Mouse (Mus musculus) adrenal gland, postnatal 10 days (tissue): ENCODE measurements around the gene Fgfr2. TPM values are rescaled to one million over a fixed set of nuclear protein-coding genes. Genes with fewer than 3 reads are reported as not detected.
"Not testable (repeated sequence)": the region's sequence is repeated elsewhere in the genome, so short reads cannot be mapped to it uniquely, and the experiment has no call there.

Experiments
- DNase-seq: peaks from one replicate; pipeline ENCODE4 v3.0.0; 2021; ENCODE audit warnings: mixed read lengths
- total RNA-seq, 2 experiments: library from RNA; stranded (reverse); gene quantifications; 2 replicates each; pipeline ENCODE4 v1.2.3; 2021

Gene Fgfr2
- total RNA-seq, 2 experiments from 2014 or later = 128 to 169 TPM

GRCm38 (mm10) chr7:130166190-130166589 lies 2957.0 kb downstream of the Fgfr2 start:
- DNase-seq = peak; percentile 43

DNA sequence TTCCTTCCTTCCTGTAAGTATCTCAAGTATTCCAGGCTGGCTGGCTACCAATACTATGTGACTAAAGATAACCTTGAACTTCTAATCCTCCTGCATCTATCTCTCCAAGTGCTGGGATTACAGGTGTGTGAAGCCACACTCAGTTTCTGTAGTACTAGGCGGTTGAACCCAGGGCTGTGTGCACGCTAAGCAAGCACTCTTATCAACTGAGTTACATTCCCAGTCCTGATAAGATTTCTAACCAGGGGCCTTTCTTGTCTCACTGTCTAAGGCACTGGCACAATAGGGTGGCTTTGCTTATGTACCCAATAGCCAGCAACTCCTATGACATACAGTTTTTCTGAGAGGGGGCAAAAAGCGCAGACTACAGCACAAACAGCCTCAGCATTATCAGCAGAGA lies 2957.7 kb downstream of the Fgfr2 start:
- DNase-seq = no peak

DNA sequence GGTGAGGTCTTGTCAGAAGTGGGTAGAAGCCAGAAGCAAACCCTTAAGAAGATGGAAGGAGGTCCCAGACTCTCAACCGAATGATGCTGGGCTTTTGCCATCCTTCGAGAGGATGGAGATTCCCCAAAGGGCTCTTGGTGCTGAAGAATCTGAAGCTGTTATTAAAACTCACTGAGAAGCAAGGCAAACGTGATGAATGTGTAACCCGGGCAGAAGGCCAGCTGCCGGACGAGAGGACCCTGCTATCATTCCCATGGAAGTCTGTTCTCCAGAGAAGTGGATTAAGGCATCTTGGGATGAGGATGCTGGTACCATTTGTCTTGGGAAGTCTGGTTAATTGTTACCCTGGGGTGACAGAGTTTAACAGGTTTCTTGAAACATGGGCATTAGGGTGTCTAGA lies 2960.4 kb downstream of the Fgfr2 start:
- DNase-seq = peak; percentile 30

- no peak for DNase-seq
Measured at GRCm38 (mm10) chr7:130161581-130161980, 2961.6 kb downstream of the Fgfr2 start.

- DNase-seq = peak; percentile 43
Measured at GRCm38 (mm10) chr7:130158845-130159244, 2964.3 kb downstream of the Fgfr2 start.

DNA sequence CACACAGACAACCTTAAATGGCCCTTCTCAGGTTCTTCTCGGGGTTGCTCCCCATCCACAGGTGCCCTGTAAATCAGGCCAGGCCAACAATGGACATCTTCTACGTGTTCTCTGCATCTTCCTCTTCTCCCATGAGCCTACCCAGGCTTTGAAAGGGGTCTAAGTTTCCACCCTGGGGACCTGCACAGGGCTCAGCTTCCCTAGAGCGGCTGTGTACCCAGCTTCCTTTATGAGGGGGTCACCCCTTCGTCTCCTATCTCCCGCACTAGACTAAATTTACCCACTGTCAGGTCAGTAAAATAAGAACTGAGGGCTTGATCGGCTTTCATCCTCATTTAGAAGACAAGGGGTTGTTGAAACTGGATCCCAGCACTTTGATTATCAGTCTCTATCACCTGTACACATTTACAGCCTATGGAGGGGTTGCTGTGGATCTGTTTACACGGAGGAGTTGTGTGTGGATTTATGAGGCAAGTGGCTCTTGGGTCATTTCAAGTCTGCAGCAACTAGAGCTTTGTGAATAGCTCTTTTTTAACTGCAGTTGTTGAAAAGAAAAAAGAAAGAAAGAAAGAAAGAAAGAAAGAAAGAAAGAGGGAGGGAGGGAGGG lies 2969.7 kb downstream of the Fgfr2 start:
- no peak for DNase-seq

DNA sequence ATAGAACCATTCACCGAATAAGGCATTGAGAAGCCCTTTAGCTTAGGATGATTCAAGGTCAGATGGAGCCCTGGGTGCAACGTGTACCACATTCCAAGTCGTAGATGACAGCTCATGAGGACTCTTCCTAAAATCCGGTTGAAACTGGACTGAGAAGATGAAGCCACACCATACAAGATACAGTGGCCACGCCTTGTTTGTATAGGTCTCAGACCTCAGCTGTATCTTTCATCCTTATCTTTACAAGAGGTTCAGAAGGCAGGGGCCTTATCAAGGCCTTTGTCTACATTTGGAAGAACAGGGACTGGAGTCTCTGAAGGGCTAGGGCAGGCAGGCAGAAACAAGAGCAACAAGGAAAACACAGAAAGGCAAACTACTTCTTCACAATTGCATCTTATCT lies 2974.2 kb downstream of the Fgfr2 start:
- DNase-seq = no peak

DNA sequence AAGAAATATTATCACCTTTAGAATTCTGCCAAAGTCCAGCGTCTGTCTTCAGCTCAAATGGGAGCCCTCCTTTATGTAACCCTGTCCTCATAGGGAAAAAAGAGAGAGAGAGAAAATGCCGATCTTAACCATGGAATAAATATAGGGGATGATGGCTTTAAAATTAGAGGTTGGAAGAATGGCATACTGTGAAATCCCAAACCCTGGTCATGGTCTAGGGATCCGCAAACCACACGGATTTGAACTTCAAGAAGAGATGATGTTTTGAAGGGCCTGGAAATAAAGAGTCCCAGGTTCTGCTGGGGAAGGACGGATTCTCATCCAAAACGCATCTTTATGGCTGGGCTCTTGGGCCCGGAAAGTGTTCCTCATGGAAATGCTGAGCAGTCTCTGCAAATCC lies 2975.9 kb downstream of the Fgfr2 start:
- DNase-seq = no peak

DNA sequence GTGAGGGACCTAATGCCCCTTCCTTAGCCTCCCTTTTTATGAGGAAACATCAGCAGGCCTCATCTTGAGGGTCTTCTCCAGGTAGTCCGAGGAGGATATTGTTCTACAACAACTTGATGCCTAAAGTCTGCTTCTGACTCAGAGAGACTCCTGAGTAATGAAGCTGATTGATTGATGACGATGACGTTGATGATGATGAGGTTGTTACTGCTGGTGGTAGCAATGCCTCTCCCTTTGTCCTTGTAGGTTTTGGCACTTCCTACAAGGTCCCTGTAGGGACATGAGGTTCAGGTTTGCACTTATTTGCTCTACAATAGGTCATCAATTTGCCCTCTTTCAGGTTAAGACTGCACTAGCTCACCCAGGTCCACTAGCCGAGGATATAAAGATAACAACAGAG lies 2977.9 kb downstream of the Fgfr2 start:
- DNase-seq = no peak

DNA sequence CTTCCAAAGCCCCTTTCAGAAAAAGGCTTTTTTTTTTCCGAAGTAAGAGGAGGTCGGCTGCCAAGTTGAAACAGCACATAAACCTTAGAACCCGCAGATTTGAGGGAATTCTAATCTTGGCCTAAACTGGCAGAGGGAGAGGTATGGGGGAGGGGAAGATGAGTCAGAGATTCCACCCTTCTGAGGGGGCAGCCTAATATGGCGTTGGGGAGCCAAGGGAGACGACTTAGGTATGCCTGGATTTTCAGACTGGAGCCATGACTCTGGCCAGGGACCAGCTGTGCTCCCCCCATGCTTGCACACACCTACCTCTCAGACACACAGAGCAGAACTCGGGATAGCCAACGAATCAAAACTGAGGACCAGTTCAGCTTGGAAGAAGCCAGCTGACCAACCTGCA lies 2979.8 kb downstream of the Fgfr2 start:
- DNase-seq = no peak

DNA sequence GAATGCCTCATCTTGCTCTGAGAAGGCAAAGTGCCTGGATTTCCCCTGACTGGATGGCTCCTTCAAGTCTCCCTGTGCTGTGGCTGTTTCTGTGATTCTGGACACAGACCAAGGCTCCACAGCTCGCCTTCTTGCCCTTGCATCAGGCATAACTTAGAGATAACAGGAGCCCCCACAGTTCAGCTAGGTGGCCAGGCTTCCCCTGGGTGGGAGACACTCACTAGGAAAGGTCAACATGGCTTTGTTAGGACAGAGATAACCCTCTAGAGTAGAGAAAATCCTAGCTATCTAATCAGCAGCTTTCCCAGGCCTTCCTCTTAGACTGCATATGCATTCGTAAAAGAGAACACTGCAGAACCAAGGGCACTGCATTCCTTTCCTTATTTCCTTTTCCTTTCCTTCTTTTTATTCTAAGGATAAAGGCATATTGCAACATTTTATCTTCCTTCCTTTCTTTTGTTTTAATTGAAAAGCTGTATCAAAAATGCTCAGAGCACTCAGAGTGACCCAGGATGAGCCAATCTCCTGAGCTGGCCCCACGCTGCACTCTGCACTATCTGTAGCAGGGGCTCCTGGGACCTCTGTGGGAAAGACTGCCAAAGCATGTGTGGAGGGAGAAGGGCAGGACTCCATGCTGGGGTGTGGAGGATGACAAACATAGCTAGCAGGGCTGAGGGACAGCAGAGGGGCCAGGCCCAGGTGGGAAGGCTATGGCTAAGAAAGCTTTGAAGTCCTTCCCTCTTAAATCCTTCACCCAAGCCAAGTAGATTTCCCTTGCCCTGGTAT lies 2981.9 kb downstream of the Fgfr2 start:
- DNase-seq = no peak

DNA sequence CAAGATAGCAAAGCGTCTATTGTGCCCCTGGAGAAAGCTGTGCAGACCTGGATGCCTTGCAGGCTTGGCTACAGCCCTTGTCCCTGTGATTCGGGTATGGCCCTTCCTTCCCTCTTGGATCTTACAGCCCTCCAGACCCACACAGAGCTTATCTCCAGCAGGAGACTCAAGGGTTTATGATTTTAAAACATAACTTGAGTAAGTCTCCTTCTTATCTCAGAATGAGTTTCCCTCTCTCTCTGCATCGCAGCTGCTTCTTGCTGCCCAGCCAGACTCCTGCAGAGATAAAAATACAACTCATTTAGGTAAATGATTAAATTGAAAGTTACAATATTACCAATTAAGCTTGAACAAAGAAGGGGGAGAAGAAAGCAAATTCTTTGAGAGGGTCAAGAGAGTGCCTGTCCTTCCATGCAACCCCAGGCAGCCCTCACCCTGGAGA lies 2988.2 kb downstream of the Fgfr2 start:
- DNase-seq = no peak

GRCm38 (mm10) chr7:130134428-130134827 lies 2988.7 kb downstream of the Fgfr2 start:
- not testable (repeated sequence) for DNase-seq

DNA sequence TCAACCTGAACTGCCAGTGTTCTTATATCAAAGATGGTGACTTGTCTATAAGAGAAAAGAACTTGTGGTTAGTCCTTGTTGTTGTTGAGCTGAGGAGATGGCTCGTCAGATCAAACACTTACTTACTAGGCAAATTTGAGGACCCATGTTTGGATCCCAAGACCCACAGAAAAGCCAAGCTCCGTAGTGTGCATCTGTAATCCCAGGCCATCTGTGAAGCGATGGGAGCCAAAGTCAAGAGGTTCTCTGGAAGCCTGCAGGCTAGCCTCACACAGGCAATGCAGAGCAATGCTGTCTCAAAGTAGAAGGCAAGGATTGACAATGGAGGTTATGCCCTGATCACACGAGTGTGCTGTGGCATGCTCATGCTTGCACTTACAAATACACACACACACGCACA lies 2992.9 kb downstream of the Fgfr2 start:
- DNase-seq = no peak

GRCm38 (mm10) chr7:130129359-130129960 lies 2993.7 kb downstream of the Fgfr2 start:
- DNase-seq = no peak

- DNase-seq = no peak
Measured at GRCm38 (mm10) chr7:130121507-130121906, 3001.6 kb downstream of the Fgfr2 start.

DNA sequence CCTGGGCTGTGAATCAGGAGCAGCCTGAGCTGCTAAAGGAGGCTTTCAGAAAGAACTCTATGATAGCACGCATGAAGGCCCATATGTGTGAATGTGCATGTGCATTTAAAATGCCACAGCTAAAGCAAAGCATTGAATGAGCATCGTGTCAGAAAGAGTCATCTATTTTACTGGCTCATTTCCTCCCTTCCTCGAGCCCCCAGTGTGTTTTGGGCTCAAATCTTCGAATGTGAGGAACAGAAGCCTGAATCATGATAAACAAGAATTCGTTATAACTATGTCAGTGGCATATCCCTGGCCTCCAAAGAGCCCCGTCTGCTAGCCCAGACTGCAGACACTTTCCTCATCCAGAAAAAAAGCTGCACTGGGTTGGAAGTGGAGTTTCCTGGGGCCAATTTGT lies 3003.7 kb downstream of the Fgfr2 start:
- no peak for DNase-seq

DNA sequence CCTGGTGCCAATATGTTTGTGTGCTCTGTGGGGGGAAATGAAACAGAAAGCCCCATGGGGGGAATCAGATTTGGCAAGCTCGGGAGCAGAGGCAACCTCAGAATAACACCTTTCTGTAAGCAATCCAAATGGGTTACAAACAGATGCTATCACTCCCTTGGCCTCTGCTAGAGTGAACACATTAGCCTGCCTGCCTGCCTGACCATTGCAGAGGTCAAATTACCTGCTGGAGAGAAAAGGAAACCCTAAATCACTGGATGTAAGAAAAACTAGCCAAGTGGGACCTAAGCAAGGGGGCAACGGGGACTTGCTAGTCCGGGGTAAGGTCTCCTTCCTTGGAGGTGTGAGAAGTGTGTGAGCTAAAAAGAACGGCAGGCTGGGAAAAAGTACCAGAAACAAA lies 3004.4 kb downstream of the Fgfr2 start:
- no peak for DNase-seq

- no peak for DNase-seq
Measured at GRCm38 (mm10) chr7:130117466-130118123, 3005.6 kb downstream of the Fgfr2 start.

DNA sequence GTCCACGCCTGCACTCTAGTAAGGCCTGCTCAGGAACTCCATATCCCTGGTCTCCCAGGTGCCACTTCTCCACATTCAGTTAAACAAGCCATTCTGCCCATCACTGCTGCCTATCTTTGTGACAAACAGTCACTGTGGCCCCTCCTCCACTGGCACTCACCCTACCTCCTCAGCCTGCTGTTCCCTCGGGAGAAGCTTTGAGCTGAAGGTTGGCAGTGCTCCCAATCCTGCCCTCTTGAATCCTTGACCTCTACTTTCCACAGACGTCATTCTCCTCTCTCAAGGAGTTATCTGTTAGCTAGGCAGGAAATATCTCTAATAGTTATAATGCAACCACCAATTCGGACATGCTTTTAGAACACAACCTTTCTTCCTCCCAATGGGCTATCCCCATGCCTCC lies 3008.7 kb downstream of the Fgfr2 start:
- peak; percentile 87 for DNase-seq
